Mouse (Mus musculus) embryonic facial prominence, embryonic 14.5 days (tissue): ENCODE data around the gene Ylpm1. TPM values are rescaled to one million over a fixed set of nuclear protein-coding genes. Genes with fewer than 3 reads are reported as not detected.

Source experiments
- polyA plus RNA-seq: library from polyadenylated mRNA; unstranded; fragments of >200 nt; fragmentation: Nextera tagmentation; extraction: Ambion mirVana; gene quantifications from 2 replicates; pipeline ENCODE4 v1.2.1, GENCODE M21; 2014

Gene Ylpm1
- polyA plus RNA-seq, 1 experiment from 2014 or later, result 35.8 TPM

Other genes with a start within 250 kb of the Ylpm1 start
- 63.8 and 65.7 TPM in 2 replicates for gene Npc2, start 223.2 kb upstream of the Ylpm1 start, polyA plus RNA-seq
- gene Isca2, start 223.1 kb upstream of the Ylpm1 start, polyA plus RNA-seq, result 123 and 130 TPM in 2 replicates
- 9.2 and 11.2 TPM in 2 replicates for gene Ltbp2, start 119.8 kb upstream of the Ylpm1 start, polyA plus RNA-seq
- gene Fcf1, start 25.4 kb upstream of the Ylpm1 start, polyA plus RNA-seq, result 126 and 129 TPM in 2 replicates
- 15.6 and 16.2 TPM in 2 replicates for gene Arel1, start 25.4 kb upstream of the Ylpm1 start, polyA plus RNA-seq
- gene Prox2, start 114.4 kb downstream of the Ylpm1 start, polyA plus RNA-seq, result 2.9 and 3.9 TPM in 2 replicates
- 110 and 112 TPM in 2 replicates for gene Dlst, start 114.5 kb downstream of the Ylpm1 start, polyA plus RNA-seq
- gene Rps6kl1, start 154.9 kb downstream of the Ylpm1 start, polyA plus RNA-seq, result 1.5 and 1.8 TPM in 2 replicates
- gene Pgf, start 181.5 kb downstream of the Ylpm1 start, polyA plus RNA-seq, result 18.0 and 20.2 TPM in 2 replicates
- 74.5 and 91.6 TPM in 2 replicates for gene Eif2b2, start 223.2 kb downstream of the Ylpm1 start, polyA plus RNA-seq